Mouse (Mus musculus) bone marrow, adult 2 months (tissue): Measurements from ENCODE around the gene Gm21970. TPM values are rescaled to one million over a fixed set of nuclear protein-coding genes. Genes with fewer than 3 reads are reported as not detected.
"Not testable (repeated sequence)": the region's sequence is repeated elsewhere in the genome, so short reads cannot be mapped to it uniquely, and the experiment has no call there.

Source experiments
- H3K27ac ChIP-seq: fragments of 200-500 bp; 2 replicates; pipeline ENCODE4 v1.5.1; 2012; ENCODE audit warnings: low read depth, mild to moderate bottlenecking, control low read depth, inconsistent platforms, low read length; ENCODE audit not compliant: control insufficient read depth, poor library complexity, insufficient read depth
- H3K4me1 ChIP-seq: fragments of 200-500 bp; 2 replicates; pipeline ENCODE4 v1.6.1; 2011; ENCODE audit warnings: low read length; ENCODE audit not compliant: control insufficient read depth, insufficient read depth
- H3K4me3 ChIP-seq: fragments of 200-500 bp; replicated peaks from 2 replicates; pipeline ENCODE3; 2011; ENCODE audit warnings: mild to moderate bottlenecking, low read depth, low read length, control low read depth; ENCODE audit not compliant: control insufficient read depth
- CTCF ChIP-seq: fragments of 200-500 bp; IDR thresholded peaks from 2 replicates; pipeline ENCODE4 v1.5.1; 2011; ENCODE audit warnings: low read length, control low read depth; ENCODE audit not compliant: control insufficient read depth, insufficient read depth
- POLR2A ChIP-seq: fragments of 200-500 bp; IDR thresholded peaks from 2 replicates; pipeline ENCODE4 v1.6.1; 2011; ENCODE audit warnings: low read depth, mild to moderate bottlenecking, control low read depth, low read length, borderline replicate concordance; ENCODE audit not compliant: control insufficient read depth
- WGBS: fragments of 180-500 bp; shearing (Covaris S2); methylation state at CpG from one replicate; pipeline ENCODE4 v1.1.7; 2018; 5-methylcytosine and 5-hydroxymethylcytosine counted together
- polyA plus RNA-seq: library from polyadenylated mRNA; stranded (reverse); fragments of >200 nt; gene quantifications from 2 replicates; pipeline ENCODE4 v1.2.4, GENCODE M21; 2011; ENCODE audit warnings: low replicate concordance; ENCODE audit not compliant: missing spikeins, insufficient read depth, insufficient read length

Gm21970 gene
- polyA plus RNA-seq, 1 experiment = not detected

- WGBS = 65% methylated on average over 5 of the region's 5 CpGs
- TF ChIP-seq CTCF (no peak), POLR2A (no peak)
- H3K4me3 ChIP-seq = no peak overlapping the region
- peaks cover 5% of the 10 kb centered on the region for H3K4me1 ChIP-seq
- H3K27ac ChIP-seq = no peak overlapping the region
Observed at GRCm38 (mm10) chr16:91432720-91433328, 41.3 kb downstream of the Gm21970 start.

DNA sequence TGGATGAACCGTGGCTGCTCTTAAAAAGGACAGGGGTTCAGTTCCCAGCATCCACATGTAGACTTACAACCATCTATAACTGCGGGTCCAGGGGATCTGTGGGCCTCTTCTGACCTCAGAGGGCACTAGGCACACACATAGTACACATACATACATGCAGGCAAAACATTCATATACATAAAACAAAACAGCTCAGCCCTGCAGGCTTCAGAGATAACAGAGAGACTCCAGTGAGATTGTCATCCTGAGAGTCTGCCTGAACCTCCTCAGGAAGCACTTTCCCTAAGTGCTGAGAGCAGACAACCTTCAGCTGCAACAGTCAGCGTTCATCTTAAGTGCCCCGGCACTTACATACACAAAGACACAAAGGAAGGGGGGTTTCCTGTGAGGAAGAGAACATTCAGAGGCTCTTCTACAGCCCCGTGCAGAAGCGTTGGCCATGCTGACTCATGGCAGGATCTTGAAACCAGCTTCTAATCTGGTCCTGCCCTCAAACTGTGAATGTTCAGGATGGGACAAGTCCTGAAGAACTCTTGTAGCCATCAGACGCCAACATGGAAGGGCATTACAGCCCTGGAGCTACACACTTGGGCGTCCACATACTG, 41.9 kb downstream of the Gm21970 start:
- no peak for TF ChIP-seq POLR2A
- TF ChIP-seq CTCF = no peak
- 24% methylated on average over 8 of the region's 8 CpGs for WGBS
- H3K4me1 ChIP-seq = peaks cover 5% of the 10 kb centered on the region
- no peak overlapping the region for H3K4me3 ChIP-seq
- H3K27ac ChIP-seq = no peak overlapping the region; the same call in 1 of the 2 replicates

GRCm38 (mm10) chr16:91434119-91434518, 42.6 kb downstream of the Gm21970 start:
- Histone ChIP-seq H3K4me1 (peaks cover 5% of the 10 kb centered on the region), H3K4me3 (no peak overlapping the region), H3K27ac (no peak overlapping the region)
- TF ChIP-seq POLR2A = no peak
- no peak for TF ChIP-seq CTCF
- WGBS = 66% methylated on average over 3 of the region's 3 CpGs

GRCm38 (mm10) chr16:91438081-91438480, 46.6 kb downstream of the Gm21970 start:
- TF ChIP-seq CTCF = no peak
- no peak for TF ChIP-seq POLR2A
- Histone ChIP-seq H3K4me3 (no peak overlapping the region), H3K4me1 (peaks cover 7% of the 10 kb centered on the region), H3K27ac (no peak overlapping the region)
- 23% methylated on average over 3 of the region's 3 CpGs for WGBS

DNA sequence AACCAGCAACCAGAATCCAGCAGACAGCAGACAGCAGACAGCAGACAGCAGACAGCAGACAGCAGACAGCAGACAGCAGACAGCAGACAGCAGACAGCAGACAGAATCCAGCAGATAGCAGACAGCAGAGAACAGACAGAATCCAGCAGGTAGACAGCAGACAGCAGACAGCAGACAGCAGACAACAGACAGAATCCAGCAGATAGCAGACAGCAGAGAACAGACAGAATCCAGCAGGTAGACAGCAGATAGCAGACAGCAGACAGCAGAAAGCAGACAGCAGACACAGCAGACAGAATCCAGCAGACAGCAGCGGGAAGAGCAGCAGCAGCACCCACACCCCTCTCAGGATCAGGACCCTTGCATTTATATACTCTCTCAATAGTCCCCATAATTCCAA, 47.1 kb downstream of the Gm21970 start:
- H3K4me3 ChIP-seq, H3K27ac ChIP-seq, H3K4me1 ChIP-seq: not testable (repeated sequence)
- WGBS = 87% methylated on average over 1 of the region's 1 CpGs

- 15% methylated on average over 7 of the region's 7 CpGs for WGBS
- peak overlapping the region; percentile 95; the same call in 1 of the 2 replicates for H3K27ac ChIP-seq
- no peak overlapping the region for H3K4me3 ChIP-seq
- no peak for TF ChIP-seq POLR2A
- no peak for TF ChIP-seq CTCF
- peaks cover 3% of the 10 kb centered on the region for H3K4me1 ChIP-seq
Observed at GRCm38 (mm10) chr16:91441366-91441765, 49.8 kb downstream of the Gm21970 start.

- Histone ChIP-seq H3K27ac (peak overlapping the region; percentile 95), H3K4me3 (no peak overlapping the region), H3K4me1 (peaks cover 3% of the 10 kb centered on the region)
- TF ChIP-seq CTCF (no peak), POLR2A (no peak)
- 44% methylated on average over 7 of the region's 7 CpGs for WGBS
Observed at GRCm38 (mm10) chr16:91441811-91442240, 50.3 kb downstream of the Gm21970 start.

DNA sequence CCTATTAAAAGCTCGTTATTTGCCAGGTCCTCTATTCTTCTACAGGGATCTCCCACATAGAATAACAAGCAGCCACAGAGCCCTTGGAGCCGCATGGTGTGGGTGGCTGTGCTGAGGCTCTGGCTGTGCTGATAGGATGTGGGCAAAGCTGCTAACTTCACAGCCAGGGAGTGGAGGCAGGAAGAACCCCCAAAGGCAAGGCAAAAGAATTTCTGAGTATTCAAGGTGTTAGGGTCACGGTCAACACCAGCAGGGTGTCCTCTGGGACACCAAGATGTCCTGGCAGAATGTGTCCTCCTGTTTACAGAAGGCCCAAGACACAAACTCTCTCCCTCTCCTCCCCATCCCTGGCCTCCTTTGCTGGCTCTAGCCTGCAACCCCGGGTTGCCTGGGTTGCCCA, 50.9 kb downstream of the Gm21970 start:
- peak overlapping the region; percentile 95 for H3K27ac ChIP-seq
- no peak overlapping the region for H3K4me3 ChIP-seq
- H3K4me1 ChIP-seq = peaks cover 8% of the 10 kb centered on the region
- WGBS = 35% methylated on average over 4 of the region's 4 CpGs
- TF ChIP-seq CTCF (no peak), POLR2A (no peak)
